Mouse (Mus musculus): ENCODE measurements around the gene Krt87. TPM values are rescaled to one million over a fixed set of nuclear protein-coding genes. Genes with fewer than 3 reads are reported as not detected.

Gene Krt87
- 0.11 and 0.18 TPM in 2 replicates for polyA plus RNA-seq (2012; rRNA removed)

GRCm38 (mm10) chr15:101438555-101438954 lies at the start of gene Krt87:
Krt87 (minus strand) TSS chr15:101438804.
- DNase-seq (ENCODE audit: low read depth) = peak; percentile 20

DNA sequence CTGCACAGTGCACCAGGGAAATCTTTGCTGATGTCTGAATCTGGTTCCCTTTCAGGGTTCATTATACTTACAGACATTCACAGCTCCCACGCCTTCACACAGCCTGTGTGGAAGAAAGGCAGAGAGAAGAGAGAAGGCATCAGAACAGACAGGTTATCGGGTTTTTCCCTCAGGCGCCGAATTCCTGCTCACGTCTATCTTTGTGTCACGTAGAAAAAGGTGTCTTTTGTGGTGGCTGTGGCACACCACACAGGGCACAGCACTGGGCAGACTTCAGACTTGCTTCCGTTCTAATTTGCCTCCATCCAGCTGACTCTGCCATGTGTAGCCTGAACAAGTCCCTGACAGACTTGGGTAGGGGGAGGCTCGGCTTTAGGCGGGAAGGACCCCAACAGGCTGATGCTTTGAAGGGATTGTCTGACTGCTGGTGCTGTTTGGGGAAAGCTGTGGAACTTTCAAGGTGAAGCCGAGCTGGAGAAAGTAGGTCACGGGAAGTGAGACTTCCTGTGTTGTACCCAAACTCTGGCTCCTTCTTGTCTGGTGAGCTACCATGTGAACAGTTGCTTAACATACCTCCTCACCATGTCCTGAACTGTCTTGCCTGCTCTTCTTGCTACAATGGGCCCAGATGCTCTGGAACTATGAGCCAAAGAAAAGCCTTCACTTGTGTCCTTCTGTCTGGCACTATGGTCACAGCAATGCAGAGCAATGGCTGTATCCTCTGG lies 47.5 kb upstream of the Krt87 start:
- TF ChIP-seq CTCF (IDR thresholded peaks at IDR 0.05; ENCODE audit: borderline replicate concordance, extremely low read depth, insufficient read depth, insufficient read length) = no peak
- TF ChIP-seq POLR2A (IDR thresholded peaks at IDR 0.05; ENCODE audit: borderline replicate concordance, extremely low read depth, insufficient read depth, insufficient read length, poor library complexity, severe bottlenecking) = no peak
- no peak for DNase-seq (ENCODE audit: low read depth)

More at GRCm38 (mm10) chr15:101438555-101438954, at the start of gene Krt87:
- TF ChIP-seq CTCF (IDR thresholded peaks at IDR 0.05; ENCODE audit: borderline replicate concordance, extremely low read depth, insufficient read depth, insufficient read length) (no peak), POLR2A (IDR thresholded peaks at IDR 0.05; ENCODE audit: borderline replicate concordance, extremely low read depth, insufficient read depth, insufficient read length, poor library complexity, severe bottlenecking) (no peak)

- no peak for DNase-seq (ENCODE audit: low read depth)
- TF ChIP-seq CTCF (IDR thresholded peaks at IDR 0.05; ENCODE audit: borderline replicate concordance, extremely low read depth, insufficient read depth, insufficient read length) = no peak
- TF ChIP-seq POLR2A (IDR thresholded peaks at IDR 0.05; ENCODE audit: borderline replicate concordance, extremely low read depth, insufficient read depth, insufficient read length, poor library complexity, severe bottlenecking) = no peak
Observed at GRCm38 (mm10) chr15:101484939-101485338, 46.3 kb upstream of the Krt87 start.

- no peak for DNase-seq (ENCODE audit: low read depth)
- no peak for TF ChIP-seq POLR2A (IDR thresholded peaks at IDR 0.05; ENCODE audit: borderline replicate concordance, extremely low read depth, insufficient read depth, insufficient read length, poor library complexity, severe bottlenecking)
- TF ChIP-seq CTCF (IDR thresholded peaks at IDR 0.05; ENCODE audit: borderline replicate concordance, extremely low read depth, insufficient read depth, insufficient read length) = no peak
Observed at GRCm38 (mm10) chr15:101483646-101484045, 45.0 kb upstream of the Krt87 start.

- no peak for DNase-seq (ENCODE audit: low read depth)
- TF ChIP-seq POLR2A (IDR thresholded peaks at IDR 0.05; ENCODE audit: borderline replicate concordance, extremely low read depth, insufficient read depth, insufficient read length, poor library complexity, severe bottlenecking) (no peak), CTCF (IDR thresholded peaks at IDR 0.05; ENCODE audit: borderline replicate concordance, extremely low read depth, insufficient read depth, insufficient read length) (no peak)
Observed at GRCm38 (mm10) chr15:101482056-101482455, 43.5 kb upstream of the Krt87 start.

GRCm38 (mm10) chr15:101479666-101480060 lies 41.1 kb upstream of the Krt87 start:
- DNase-seq (ENCODE audit: low read depth) = peak; percentile 71
- TF ChIP-seq CTCF (IDR thresholded peaks at IDR 0.05; ENCODE audit: borderline replicate concordance, extremely low read depth, insufficient read depth, insufficient read length) (no peak), POLR2A (IDR thresholded peaks at IDR 0.05; ENCODE audit: borderline replicate concordance, extremely low read depth, insufficient read depth, insufficient read length, poor library complexity, severe bottlenecking) (no peak)

- TF ChIP-seq POLR2A (IDR thresholded peaks at IDR 0.05; ENCODE audit: borderline replicate concordance, extremely low read depth, insufficient read depth, insufficient read length, poor library complexity, severe bottlenecking) (no peak), CTCF (IDR thresholded peaks at IDR 0.05; ENCODE audit: borderline replicate concordance, extremely low read depth, insufficient read depth, insufficient read length) (peak; percentile 58)
Observed at GRCm38 (mm10) chr15:101479007-101479665, 40.5 kb upstream of the Krt87 start.

DNA sequence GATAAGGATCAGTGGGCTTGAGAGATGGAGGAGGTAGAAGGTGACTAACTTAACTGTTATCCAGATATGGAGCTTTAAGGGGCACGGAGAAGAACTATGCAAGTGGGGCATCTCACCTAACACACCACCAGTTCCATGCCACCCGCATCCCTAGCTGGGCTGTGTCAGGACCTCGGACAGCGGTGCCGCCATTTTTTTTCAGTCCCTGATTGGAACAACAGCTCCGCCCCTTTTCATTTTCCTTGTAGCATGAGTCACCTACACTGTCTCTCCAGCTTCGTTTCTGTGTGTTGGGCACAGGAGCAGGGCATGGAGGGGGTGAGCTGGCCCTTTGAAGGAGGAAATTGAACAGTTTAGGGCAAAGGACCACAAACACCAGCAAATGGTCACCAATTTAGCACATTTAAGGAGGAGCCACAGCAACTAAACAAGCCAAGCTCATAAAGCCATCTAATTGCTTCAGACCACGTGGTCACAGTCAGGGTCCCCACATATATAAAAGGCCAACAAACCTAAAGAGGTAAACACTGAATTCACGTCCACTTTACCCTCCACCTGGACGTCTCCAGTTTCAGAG lies 34.4 kb upstream of the Krt87 start, which contains the start of gene Krt86:
Gene Krt86, plus strand, starts transcription at position 527 of the 577 bp plus-strand sequence.
- DNase-seq (ENCODE audit: low read depth) = no peak
- no peak for TF ChIP-seq CTCF (IDR thresholded peaks at IDR 0.05; ENCODE audit: borderline replicate concordance, extremely low read depth, insufficient read depth, insufficient read length)
- TF ChIP-seq POLR2A (IDR thresholded peaks at IDR 0.05; ENCODE audit: borderline replicate concordance, extremely low read depth, insufficient read depth, insufficient read length, poor library complexity, severe bottlenecking) = no peak

More at GRCm38 (mm10) chr15:101479007-101479665, 40.5 kb upstream of the Krt87 start:
- DNase-seq (ENCODE audit: low read depth) = peak; percentile 63

DNA sequence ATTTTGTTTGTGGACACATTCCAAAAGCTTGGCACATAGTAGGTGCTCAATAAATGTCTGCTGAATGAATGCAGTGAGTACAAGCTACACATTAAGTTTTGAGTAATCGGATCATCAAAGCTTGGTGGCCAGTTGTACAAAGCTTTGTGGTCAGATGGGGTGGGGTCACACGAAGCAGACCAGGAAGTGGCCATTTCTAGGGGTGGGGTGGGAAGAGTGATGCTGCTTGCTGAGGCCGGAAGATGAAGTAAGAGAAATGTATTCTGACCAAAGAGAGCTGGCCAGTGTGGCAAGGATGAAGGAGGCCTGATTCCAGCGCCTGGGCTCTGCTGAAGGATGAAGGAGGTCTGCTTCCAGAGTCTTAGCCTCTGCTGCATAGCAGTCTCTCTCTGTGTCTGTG lies 30.5 kb upstream of the Krt87 start:
- no peak for TF ChIP-seq CTCF (IDR thresholded peaks at IDR 0.05; ENCODE audit: borderline replicate concordance, extremely low read depth, insufficient read depth, insufficient read length)
- TF ChIP-seq POLR2A (IDR thresholded peaks at IDR 0.05; ENCODE audit: borderline replicate concordance, extremely low read depth, insufficient read depth, insufficient read length, poor library complexity, severe bottlenecking) = no peak
- DNase-seq (ENCODE audit: low read depth) = no peak

DNA sequence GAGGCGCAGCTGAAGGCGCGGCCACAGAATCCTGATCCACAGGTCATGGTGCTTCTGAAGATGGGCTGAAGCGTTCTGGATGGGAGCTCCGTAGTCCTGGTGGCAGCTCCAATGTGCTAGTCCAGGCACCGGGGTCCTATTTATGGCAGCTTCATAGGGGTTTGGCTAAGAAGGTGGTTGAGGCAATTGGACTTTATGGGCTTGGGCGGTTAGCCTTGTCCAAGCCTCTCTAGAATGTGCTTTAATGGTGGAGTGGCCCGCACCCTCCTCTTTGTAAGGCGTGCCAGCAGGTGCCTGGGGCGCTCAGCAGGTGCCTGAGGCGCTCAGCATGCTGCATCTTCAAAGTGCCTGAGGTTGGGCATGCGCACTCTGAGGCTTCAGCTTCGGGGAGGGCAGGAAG lies 25.0 kb upstream of the Krt87 start, which contains the start of gene Krt81:
Gene Krt81, minus strand, starts transcription at position 101 of the 400 bp plus-strand sequence.
- no peak for DNase-seq (ENCODE audit: low read depth)
- TF ChIP-seq CTCF (IDR thresholded peaks at IDR 0.05; ENCODE audit: borderline replicate concordance, extremely low read depth, insufficient read depth, insufficient read length) = no peak
- no peak for TF ChIP-seq POLR2A (IDR thresholded peaks at IDR 0.05; ENCODE audit: borderline replicate concordance, extremely low read depth, insufficient read depth, insufficient read length, poor library complexity, severe bottlenecking)

DNA sequence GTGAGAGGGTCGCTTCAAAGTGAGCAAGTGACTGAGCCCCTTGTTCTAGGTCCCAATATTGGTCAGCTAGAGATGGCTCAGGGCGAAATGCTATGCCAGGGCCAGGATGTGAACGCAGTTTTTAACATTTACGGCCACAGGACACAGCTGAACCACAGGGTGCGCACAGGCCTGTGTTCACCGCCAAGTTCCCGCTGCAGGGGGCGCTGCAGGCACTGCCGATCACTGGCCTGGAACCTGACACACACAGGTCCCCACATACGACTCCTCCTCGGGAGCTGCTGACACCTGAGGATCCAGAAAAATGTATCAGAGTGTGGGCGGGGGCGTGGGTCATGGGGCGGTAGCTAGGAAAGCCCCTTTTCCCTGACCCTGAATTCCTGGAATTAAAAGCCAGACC lies 20.7 kb upstream of the Krt87 start:
- TF ChIP-seq POLR2A (IDR thresholded peaks at IDR 0.05; ENCODE audit: borderline replicate concordance, extremely low read depth, insufficient read depth, insufficient read length, poor library complexity, severe bottlenecking) (no peak), CTCF (IDR thresholded peaks at IDR 0.05; ENCODE audit: borderline replicate concordance, extremely low read depth, insufficient read depth, insufficient read length) (0 out of 2 replicates have a peak, but pooled peaks have one; percentile 20)
- DNase-seq (ENCODE audit: low read depth) = no peak

All from brain, embryonic 14.5 days (tissue).